Mouse (Mus musculus) forebrain, embryonic 16.5 days (tissue): ENCODE data around the gene Slc4a7. TPM values are rescaled to one million over a fixed set of nuclear protein-coding genes. Genes with fewer than 3 reads are reported as not detected.
"Not testable (repeated sequence)": the region's sequence is repeated elsewhere in the genome, so short reads cannot be mapped to it uniquely, and the experiment has no call there.

Experiments used
- ATAC-seq: fragments of 200-750 bp; cut with Nextera tagmentation; 2 replicates; pipeline ENCODE4 v1.8.0; 2017; ENCODE audit warnings: mild to moderate bottlenecking, moderate library complexity
- H3K27ac ChIP-seq: fragments of 300-500 bp; sonication (generic); 2 replicates; pipeline ENCODE4 v1.5.1; 2014; ENCODE audit warnings: low read length, control low read depth
- H3K27me3 ChIP-seq: fragments of 300-500 bp; sonication (generic); replicated peaks from 2 replicates; pipeline ENCODE4 v1.6.1; 2014; ENCODE audit warnings: low read length; ENCODE audit not compliant: control insufficient read depth, insufficient read depth
- H3K36me3 ChIP-seq: fragments of 300-500 bp; sonication (generic); 2 replicates; pipeline ENCODE4 v1.6.1; 2014; ENCODE audit not compliant: control insufficient read depth, insufficient read depth
- H3K4me1 ChIP-seq: fragments of 300-500 bp; sonication (generic); replicated peaks from 2 replicates; pipeline ENCODE4 v1.6.1; 2014; ENCODE audit warnings: low read length; ENCODE audit not compliant: control insufficient read depth, insufficient read depth
- H3K4me2 ChIP-seq: fragments of 300-500 bp; sonication (generic); 2 replicates; pipeline ENCODE4 v1.6.1; 2014; ENCODE audit warnings: mild to moderate bottlenecking, low read length, control low read depth
- H3K4me3 ChIP-seq: fragments of 300-500 bp; sonication (generic); replicated peaks from 2 replicates; pipeline ENCODE4 v1.5.1; 2014; ENCODE audit warnings: mild to moderate bottlenecking, low read length, control low read depth
- H3K9ac ChIP-seq: fragments of 300-500 bp; sonication (generic); replicated peaks from 2 replicates; pipeline ENCODE4 v1.6.1; 2014; ENCODE audit warnings: low read depth, low read length, control low read depth
- H3K9me3 ChIP-seq: fragments of 300-500 bp; sonication (generic); 2 replicates; pipeline ENCODE4 v1.6.1; 2016; ENCODE audit warnings: low read length; ENCODE audit not compliant: control insufficient read depth
- WGBS: fragments of 180-500 bp; shearing (Covaris S2); extraction: QIAGEN DNeasy Blood & Tissue Kit; methylation state at CpG from one replicate; pipeline ENCODE4 v1.1.7; 2014; 5-methylcytosine and 5-hydroxymethylcytosine counted together
- polyA plus RNA-seq: library from polyadenylated mRNA; unstranded; fragments of >200 nt; fragmentation: Nextera tagmentation; extraction: Ambion mirVana; gene quantifications from 2 replicates; pipeline ENCODE4 v1.2.1, GENCODE M21; 2015

Slc4a7 gene
- polyA plus RNA-seq, 1 experiment from 2014 or later: 38.2 TPM

DNA sequence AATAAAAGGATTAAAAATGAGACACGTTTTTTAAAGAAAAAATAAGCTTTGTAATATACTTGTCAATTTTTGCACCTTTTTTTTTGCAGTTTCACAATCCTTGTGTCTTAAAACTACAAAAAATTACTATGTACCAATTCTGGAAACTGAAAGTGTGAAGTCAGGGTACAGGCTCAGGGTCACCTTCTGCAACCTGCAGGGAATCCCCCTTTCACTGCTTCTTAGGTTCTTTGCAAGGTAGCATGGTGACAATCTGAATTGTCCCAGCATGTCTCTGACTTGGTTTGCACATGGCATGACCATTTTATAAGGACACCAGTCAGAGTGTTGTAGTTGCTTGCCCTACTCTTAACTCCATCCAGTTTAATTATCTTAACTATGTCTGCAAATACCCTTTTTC lies 82.1 kb downstream of the Slc4a7 start:
- H3K4me2 ChIP-seq: no peak overlapping the region
- WGBS: 88% methylated on average over 1 of the region's 1 CpGs
- H3K27ac ChIP-seq: no peak overlapping the region
- no peak for ATAC-seq
- H3K9ac ChIP-seq: no peak overlapping the region
- peaks cover 14% of the 10 kb centered on the region for H3K36me3 ChIP-seq
- no peaks in the 10 kb centered on the region for H3K27me3 ChIP-seq
- H3K4me3 ChIP-seq: no peak overlapping the region
- no peaks in the 10 kb centered on the region for H3K9me3 ChIP-seq
- no peaks in the 10 kb centered on the region for H3K4me1 ChIP-seq

DNA sequence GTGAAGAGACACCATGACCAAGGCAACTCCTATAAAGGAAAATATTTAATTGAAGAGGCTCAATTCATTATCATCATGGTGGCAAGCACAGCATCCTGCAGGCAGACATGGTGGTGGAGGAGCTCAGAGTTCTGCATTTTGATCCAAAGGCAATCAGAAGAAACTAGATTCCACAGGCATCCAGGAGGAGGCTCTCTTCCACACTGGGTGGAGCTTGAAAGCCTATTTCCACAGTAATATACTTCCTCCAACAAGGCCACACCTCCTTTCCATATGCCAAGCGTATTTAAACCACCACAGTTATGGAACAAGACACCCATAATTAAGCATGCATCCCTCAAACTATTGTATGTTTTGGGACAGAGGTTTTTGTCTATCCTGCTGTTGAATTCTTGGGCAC lies 84.9 kb downstream of the Slc4a7 start:
- Histone ChIP-seq H3K4me3 (no peak overlapping the region), H3K9ac (no peak overlapping the region), H3K27me3 (no peaks in the 10 kb centered on the region), H3K9me3 (no peaks in the 10 kb centered on the region), H3K4me2 (no peak overlapping the region), H3K27ac (no peak overlapping the region), H3K4me1 (no peaks in the 10 kb centered on the region), H3K36me3 (peaks cover 22% of the 10 kb centered on the region)
- ATAC-seq: no peak
- 93% methylated on average over 1 of the region's 1 CpGs for WGBS

DNA sequence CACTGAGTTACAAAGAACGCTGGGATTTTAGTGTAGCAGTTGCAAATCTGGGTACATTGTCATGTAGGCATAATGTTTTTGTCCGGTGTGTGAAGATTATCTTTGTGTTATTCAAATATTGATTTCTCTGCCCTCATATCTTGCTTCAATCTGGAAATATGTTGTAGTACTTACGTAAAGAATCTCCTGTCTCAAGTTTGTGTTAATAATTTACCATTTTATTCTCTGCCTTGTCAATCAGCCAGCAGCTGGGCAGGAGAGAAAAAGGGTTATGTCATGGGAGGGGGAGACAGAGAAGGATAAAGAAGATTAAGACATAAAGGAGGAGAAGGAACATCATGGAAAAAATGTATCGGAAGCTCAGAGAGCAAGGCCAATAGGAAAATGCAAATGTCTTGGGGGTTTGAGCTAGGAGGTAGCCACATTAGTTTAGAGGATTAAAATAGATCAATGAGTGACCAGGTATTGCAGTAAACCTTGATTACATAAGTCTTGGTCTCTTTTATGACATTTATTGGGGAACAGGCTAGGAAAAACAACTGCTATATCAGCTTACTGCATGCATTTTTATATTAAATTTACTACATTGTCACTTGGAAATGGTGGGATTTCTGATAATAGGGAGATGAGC lies 87.9 kb downstream of the Slc4a7 start:
- Histone ChIP-seq H3K4me2 (no peak overlapping the region), H3K27me3 (no peaks in the 10 kb centered on the region), H3K4me1 (no peaks in the 10 kb centered on the region), H3K4me3 (no peak overlapping the region), H3K27ac (no peak overlapping the region), H3K9me3 (no peaks in the 10 kb centered on the region), H3K36me3 (peaks cover 21% of the 10 kb centered on the region), H3K9ac (no peak overlapping the region)
- WGBS: 96% methylated on average over 4 of the region's 4 CpGs
- no peak for ATAC-seq

DNA sequence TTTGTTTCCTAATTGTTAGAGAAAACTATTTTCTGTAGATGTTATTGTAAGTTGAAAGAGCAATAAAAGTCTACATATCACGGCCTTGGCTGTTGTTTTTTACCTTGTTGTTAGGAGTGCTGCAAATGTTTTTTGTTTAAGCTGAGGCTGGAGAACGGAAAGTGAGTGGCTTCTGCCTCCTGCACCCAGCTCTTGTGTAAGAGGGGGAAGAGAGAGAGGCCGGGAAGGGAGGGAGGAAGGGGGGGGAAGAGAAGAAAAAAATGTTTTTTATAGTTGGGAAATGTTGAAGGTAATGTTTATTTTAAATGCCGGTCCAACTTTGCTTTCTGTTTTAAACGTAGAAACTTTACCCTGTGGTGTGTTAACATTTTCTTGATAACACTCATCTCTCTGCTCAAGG lies 97.8 kb downstream of the Slc4a7 start:
- H3K36me3 ChIP-seq: peaks cover 11% of the 10 kb centered on the region
- WGBS: 85% methylated on average over 5 of the region's 5 CpGs
- ATAC-seq: no peak

DNA sequence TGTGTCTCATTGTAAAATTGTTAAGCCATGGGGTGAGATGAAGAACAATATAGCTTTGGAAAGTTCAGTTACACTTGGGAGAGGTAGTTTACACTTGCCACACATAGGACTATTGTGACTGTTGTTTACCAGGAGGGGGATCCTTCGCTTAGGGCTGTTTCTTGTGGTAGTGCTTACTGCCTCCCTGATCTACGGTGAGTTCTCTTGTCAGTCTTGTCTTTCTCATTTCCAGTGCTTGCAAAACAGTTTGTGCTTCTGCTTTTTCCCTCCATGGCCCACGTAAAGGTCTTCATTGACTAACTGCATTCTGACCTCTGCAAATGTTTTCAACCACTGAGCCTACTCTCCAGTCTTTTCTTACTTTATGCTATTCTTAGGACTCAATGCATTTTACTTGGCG lies 98.3 kb downstream of the Slc4a7 start:
- H3K9me3 ChIP-seq: no peaks in the 10 kb centered on the region

More for the DNA sequence above, 97.8 kb downstream of the Slc4a7 start:
- Histone ChIP-seq H3K27me3 (no peaks in the 10 kb centered on the region), H3K9ac (no peak overlapping the region), H3K4me3 (no peak overlapping the region), H3K9me3 (no peaks in the 10 kb centered on the region), H3K4me2 (no peak overlapping the region), H3K27ac (no peak overlapping the region), H3K4me1 (no peaks in the 10 kb centered on the region)

DNA sequence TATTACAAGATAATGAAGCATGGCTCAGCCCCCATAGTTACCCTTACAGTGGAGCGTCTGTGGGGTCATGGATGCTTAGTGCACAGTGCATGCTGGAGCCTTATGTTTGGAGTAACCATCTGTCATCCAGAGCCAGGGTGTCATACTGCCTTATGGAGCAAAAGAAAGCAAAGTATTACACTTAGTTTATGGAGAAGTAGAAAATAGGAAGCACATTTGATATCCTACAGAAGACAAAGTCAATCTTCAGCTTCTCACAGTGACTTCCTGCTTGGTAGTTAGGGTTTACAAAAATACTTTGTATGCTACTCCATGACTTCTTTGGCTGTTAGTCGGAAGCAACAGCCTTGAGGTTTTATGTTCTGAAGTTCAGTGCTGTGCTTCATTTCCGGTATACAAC lies 98.7 kb downstream of the Slc4a7 start:
- Histone ChIP-seq H3K4me2 (no peak overlapping the region), H3K9me3 (no peaks in the 10 kb centered on the region), H3K4me1 (no peaks in the 10 kb centered on the region), H3K36me3 (peaks cover 11% of the 10 kb centered on the region), H3K9ac (no peak overlapping the region), H3K27me3 (no peaks in the 10 kb centered on the region), H3K4me3 (no peak overlapping the region), H3K27ac (no peak overlapping the region)
- 90% methylated on average over 3 of the region's 3 CpGs for WGBS
- peak; percentile 29; the same call in 1 of the 2 replicates for ATAC-seq

More for the DNA sequence above, 98.3 kb downstream of the Slc4a7 start:
- 96% methylated on average over 4 of the region's 4 CpGs for WGBS
- Histone ChIP-seq H3K9ac (no peak overlapping the region), H3K36me3 (peaks cover 11% of the 10 kb centered on the region), H3K4me3 (no peak overlapping the region), H3K4me2 (no peak overlapping the region), H3K27me3 (no peaks in the 10 kb centered on the region), H3K4me1 (no peaks in the 10 kb centered on the region), H3K27ac (no peak overlapping the region)
- ATAC-seq: no peak

DNA sequence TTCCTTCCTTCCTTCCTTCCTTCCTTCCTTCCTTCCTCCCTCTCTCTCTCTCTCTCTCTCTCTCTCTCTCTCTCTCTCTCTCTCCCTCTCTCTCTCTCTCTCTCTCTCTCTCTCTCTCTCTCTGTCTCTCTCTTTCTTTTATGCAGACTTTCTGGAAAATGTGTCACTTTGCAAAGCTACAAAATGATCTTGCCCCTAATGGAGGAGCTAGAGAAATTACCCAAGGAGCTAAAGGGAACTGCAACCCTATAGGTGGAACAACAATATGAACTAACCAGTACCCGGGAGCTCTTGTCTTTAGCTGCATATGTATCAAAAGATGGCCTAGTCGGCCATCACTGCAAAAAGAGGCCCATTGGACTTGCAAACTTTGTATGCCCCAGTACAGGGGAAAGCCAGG lies 101.0 kb downstream of the Slc4a7 start, which contains the start of gene Nek10:
Gene Nek10, plus strand, starts transcription at position 301 of the 400 bp plus-strand sequence.
- not testable (repeated sequence) for ATAC-seq, H3K4me3 ChIP-seq, H3K27me3 ChIP-seq, H3K4me1 ChIP-seq, H3K36me3 ChIP-seq, H3K27ac ChIP-seq, H3K9ac ChIP-seq, H3K9me3 ChIP-seq
- 0 out of 2 replicates have a peak within 1 kb of the TSS, but pooled peaks have one; percentile 14 for H3K4me2 ChIP-seq
- WGBS: no CpG with 5 or more reads among the region's 2 CpGs

DNA sequence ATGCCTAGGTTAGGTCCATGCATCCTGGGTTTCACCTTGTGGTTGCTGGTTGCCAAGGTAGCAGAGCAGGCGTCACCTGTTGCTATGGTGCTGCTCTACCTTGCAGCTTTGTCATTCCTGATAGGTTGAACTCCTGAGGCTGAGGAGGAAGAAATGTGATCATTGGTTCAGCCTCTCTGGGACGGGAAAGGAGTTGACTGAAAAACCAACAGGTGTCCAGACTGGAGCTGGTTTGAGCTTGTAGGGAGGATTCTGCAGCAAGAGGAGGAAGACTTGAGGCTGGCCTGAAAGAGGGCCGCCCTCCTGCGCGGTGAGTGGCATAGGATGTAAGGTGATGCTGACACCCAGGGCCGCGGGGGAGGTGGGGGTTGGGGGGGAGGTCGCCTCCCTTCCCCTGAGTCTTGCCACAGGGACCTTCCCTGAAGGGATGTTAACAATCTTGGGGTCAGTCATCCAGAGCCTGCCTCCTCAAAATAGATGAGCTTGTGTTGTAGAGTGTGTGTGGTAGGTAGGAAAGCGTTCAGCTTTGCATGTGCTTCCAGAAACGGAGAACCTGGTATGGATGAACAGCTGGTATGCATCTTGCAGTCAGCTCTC lies 101.9 kb downstream of the Slc4a7 start:
- H3K27ac ChIP-seq: no peak overlapping the region
- H3K4me2 ChIP-seq: 0 out of 2 replicates have a peak overlapping the region, but pooled peaks have one; percentile 14
- peaks cover 7% of the 10 kb centered on the region; the same call in 1 of the 2 replicates for H3K36me3 ChIP-seq
- peak; percentile 79 for ATAC-seq
- H3K27me3 ChIP-seq: no peaks in the 10 kb centered on the region
- no peak overlapping the region for H3K4me3 ChIP-seq
- H3K4me1 ChIP-seq: no peaks in the 10 kb centered on the region
- no peaks in the 10 kb centered on the region for H3K9me3 ChIP-seq
- WGBS: 13% methylated on average over 10 of the region's 10 CpGs
- no peak overlapping the region for H3K9ac ChIP-seq

DNA sequence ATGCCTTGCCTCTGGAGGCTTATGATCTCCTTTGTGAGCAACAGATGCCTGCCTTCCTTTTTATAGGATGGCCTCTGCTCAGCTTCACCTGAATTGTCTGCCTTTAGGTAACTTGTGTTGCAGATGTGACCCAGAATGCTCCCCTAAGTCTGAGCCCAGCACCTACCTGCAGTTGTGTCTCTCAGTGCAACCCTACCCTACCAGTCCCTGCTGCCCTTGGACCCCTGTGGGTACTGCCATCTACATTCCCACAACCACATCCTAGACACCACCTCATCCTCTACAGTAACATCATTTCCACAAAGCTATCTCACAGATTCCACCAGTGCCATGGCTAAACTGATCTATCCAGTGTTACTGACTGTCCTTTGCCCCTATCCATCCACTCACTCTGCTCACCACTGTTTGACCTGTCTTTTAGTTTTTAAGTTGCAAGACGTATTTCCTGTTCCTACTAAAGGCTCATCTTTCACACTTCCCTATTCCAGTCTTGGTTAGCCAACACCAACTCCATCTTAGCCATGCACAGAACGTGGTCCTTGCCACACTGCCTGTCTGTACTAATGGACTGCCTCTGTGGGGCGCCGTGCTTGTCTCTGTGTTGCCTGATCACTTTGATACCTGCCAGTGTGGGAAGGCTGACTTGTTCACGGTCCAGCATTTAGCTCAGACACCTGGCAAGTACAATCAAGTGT lies 102.6 kb downstream of the Slc4a7 start:
- 73% methylated on average over 5 of the region's 5 CpGs for WGBS
- Histone ChIP-seq H3K27ac (no peak overlapping the region), H3K4me1 (no peaks in the 10 kb centered on the region), H3K4me2 (no peak overlapping the region), H3K9me3 (no peaks in the 10 kb centered on the region), H3K36me3 (peaks cover 7% of the 10 kb centered on the region; the same call in 1 of the 2 replicates), H3K9ac (no peak overlapping the region), H3K27me3 (no peaks in the 10 kb centered on the region), H3K4me3 (no peak overlapping the region)
- 0 out of 2 replicates have a peak, but pooled peaks have one; percentile 43 for ATAC-seq
